Mouse (Mus musculus) heart, embryonic 15.5 days (tissue): ENCODE measurements around the gene E130208F15Rik. TPM values are rescaled to one million over a fixed set of nuclear protein-coding genes. Genes with fewer than 3 reads are reported as not detected.

Experiments
- ATAC-seq: fragments of 200-750 bp; cut with Nextera tagmentation; replicated peaks from 2 replicates; pipeline ENCODE4 v1.8.0; 2017; ENCODE audit warnings: low read depth, moderate TSS enrichment; ENCODE audit not compliant: insufficient number of reproducible peaks, insufficient read depth, low FRiP score
- H3K27ac ChIP-seq: fragments of 300-500 bp; sonication (generic); 2 replicates; pipeline ENCODE4 v1.5.1; 2015; ENCODE audit warnings: mild to moderate bottlenecking, inconsistent platforms
- H3K27me3 ChIP-seq: fragments of 300-500 bp; sonication (generic); 2 replicates; pipeline ENCODE4 v1.6.1; 2015; ENCODE audit warnings: inconsistent platforms
- H3K36me3 ChIP-seq: fragments of 300-500 bp; sonication (generic); 2 replicates; pipeline ENCODE4 v1.6.1; 2015; ENCODE audit warnings: mild to moderate bottlenecking, inconsistent platforms
- H3K4me1 ChIP-seq: fragments of 300-500 bp; sonication (generic); replicated peaks from 2 replicates; pipeline ENCODE4 v1.6.1; 2015; ENCODE audit warnings: inconsistent platforms
- H3K4me2 ChIP-seq: fragments of 300-500 bp; sonication (generic); 2 replicates; pipeline ENCODE4 v1.6.1; 2015; ENCODE audit warnings: inconsistent platforms, mild to moderate bottlenecking, moderate library complexity
- H3K4me3 ChIP-seq: fragments of 300-500 bp; sonication (generic); 2 replicates; pipeline ENCODE4 v1.5.1; 2015; ENCODE audit warnings: mild to moderate bottlenecking, inconsistent platforms
- H3K9ac ChIP-seq: fragments of 300-500 bp; sonication (generic); 2 replicates; pipeline ENCODE4 v1.6.1; 2015; ENCODE audit warnings: mild to moderate bottlenecking, inconsistent platforms
- H3K9me3 ChIP-seq: fragments of 300-500 bp; sonication (generic); replicated peaks from 2 replicates; pipeline ENCODE4 v1.6.1; 2016; ENCODE audit warnings: inconsistent platforms
- WGBS: fragments of 180-500 bp; shearing (Covaris S2); methylation state at CpG from one replicate; pipeline ENCODE4 v1.1.7; 2015; ENCODE audit warnings: mixed read lengths; 5-methylcytosine and 5-hydroxymethylcytosine counted together
- polyA plus RNA-seq: library from polyadenylated mRNA; unstranded; fragments of >200 nt; fragmentation: Nextera tagmentation; extraction: Ambion mirVana; gene quantifications from 2 replicates; pipeline ENCODE4 v1.2.1, GENCODE M21; 2015

The E130208F15Rik gene
- polyA plus RNA-seq, 1 experiment from 2014 or later, result not detected

DNA sequence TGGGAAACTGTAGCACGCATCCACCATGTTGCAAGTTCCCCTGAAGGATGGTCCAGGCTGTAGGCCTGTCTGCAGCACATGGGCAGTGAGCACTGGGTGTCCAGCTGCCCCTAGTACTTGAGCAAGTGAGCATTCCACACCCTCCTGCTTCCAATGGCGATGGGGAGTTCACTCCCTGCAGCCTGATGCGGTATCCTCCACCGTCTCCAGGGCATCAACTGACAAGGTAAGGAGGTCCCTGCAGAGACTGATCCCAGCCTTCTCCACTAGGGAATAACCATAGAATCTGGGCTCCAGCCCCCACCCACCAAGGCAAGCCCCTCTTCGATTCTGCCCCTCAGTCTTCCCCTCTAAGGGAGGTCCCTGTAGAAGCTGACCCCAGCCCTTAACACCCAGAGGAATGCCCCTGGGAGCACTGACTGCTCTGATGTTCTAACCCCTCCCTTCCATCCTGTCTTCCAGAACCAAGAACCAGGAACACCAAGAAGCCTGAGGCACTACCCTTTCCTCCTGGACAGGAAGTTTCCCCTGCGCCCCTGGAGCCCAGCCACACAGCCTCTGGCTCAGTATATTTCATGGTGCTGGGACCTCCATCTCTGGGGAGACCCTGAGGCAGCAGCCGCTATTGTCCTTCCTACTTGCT, 32.3 kb upstream of the E130208F15Rik start:
- WGBS, result 60% methylated on average over 7 of the region's 7 CpGs
- Histone ChIP-seq H3K4me2 (no peak overlapping the region), H3K27ac (no peak overlapping the region), H3K9ac (no peak overlapping the region), H3K27me3 (no peaks in the 10 kb centered on the region), H3K9me3 (no peaks in the 10 kb centered on the region), H3K4me3 (no peak overlapping the region), H3K36me3 (no peaks in the 10 kb centered on the region), H3K4me1 (peaks cover 15% of the 10 kb centered on the region)
- ATAC-seq, result no peak

DNA sequence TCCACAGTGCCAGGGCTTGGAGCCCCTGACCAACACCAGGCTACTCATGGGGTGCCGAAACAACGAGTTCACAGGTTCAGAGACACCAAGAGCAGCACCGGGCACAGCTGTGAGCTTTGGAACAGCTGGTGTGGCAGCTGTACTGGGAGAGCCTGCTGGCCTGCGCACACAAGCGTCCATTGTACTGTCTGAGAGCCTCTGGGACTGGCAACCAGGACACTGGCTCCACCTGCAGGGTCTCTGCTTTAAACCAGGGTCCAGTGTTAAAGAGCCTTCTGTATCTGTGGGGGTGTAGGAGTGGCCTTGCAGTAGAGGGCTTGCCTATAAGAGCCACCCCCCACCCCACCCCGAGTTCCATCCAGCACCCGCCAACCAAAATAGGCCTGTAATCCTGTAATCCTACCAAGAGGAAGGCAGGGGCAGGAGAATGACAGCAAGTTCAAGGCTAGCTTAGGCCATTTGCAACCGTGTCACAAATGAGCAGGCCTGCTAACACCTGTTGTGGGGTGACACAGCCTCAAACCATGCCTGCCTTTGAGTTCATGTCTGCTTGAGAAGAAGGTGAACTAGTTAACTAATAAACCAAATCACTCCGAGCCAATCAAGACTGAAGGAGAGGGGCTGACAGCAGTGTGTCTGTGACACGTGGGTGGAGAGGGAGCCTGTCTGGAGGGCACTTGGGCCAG, 31.7 kb upstream of the E130208F15Rik start:
- H3K9ac ChIP-seq, result no peak overlapping the region

DNA sequence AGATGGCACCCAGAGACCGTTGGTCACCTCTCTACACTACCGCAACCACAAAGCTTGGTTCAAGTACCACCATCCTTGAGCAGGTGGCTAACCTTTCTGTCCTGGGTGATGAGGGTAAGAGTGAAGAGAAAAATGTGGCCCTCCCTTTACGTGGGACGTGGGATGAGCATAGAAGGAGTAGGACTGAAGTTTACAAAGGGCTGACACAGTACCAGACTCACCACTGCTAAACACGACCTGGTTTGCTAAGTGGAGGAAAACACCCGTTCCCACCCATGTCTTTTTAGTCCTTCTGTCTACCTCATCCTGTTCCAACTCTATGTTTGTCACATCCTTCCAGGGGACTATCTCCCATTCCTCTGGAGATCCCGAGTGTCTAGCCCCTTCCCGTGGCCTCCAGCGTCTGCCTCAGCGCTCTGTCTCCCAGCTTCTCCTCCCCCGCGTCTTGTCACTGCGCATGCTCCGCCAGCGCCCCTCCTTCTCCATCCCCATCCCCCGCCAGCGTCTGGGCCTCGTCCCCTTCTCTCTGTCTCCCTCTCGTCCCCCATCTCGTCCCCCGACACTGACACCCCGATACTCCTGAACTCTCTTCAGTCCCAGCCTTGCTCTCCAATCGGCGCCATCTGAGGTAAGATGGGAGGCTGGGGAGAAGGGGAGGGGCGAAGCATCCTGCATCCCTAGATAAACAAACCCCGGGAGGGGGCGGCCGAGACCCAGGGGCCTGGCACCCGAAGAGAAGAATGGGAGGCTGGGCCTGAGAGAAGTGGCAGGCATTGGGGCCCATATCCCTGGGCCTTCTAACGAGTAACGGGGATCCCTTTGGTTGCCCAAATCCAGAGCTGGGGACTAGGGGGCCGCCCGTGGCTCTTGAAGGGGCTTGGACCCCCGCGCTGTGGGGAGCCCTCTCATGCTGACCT, 30.1 kb upstream of the E130208F15Rik start, which contains the start of gene Clip3:
Clip3 (plus strand) TSS at position 514 of the 917 bp plus-strand sequence.
- Histone ChIP-seq H3K9ac (peak within 1 kb of the TSS; percentile 27), H3K4me1 (peaks cover 15% of the 10 kb centered on the region), H3K27me3 (no peaks in the 10 kb centered on the region), H3K4me2 (peak within 1 kb of the TSS; percentile 54), H3K4me3 (peak within 1 kb of the TSS; percentile 57), H3K9me3 (no peaks in the 10 kb centered on the region), H3K36me3 (no peaks in the 10 kb centered on the region), H3K27ac (peak within 1 kb of the TSS; percentile 42)
- peak; percentile 44; the same call in 1 of the 2 replicates for ATAC-seq
- WGBS, result 9% methylated on average over 35 of the region's 35 CpGs

More for the DNA sequence above, 31.7 kb upstream of the E130208F15Rik start:
- H3K4me1 ChIP-seq, result peaks cover 15% of the 10 kb centered on the region
- no peaks in the 10 kb centered on the region for H3K36me3 ChIP-seq
- no peak overlapping the region for H3K4me2 ChIP-seq
- ATAC-seq, result no peak
- 46% methylated on average over 10 of the region's 10 CpGs for WGBS
- H3K9me3 ChIP-seq, result no peaks in the 10 kb centered on the region
- H3K27me3 ChIP-seq, result no peaks in the 10 kb centered on the region
- no peak overlapping the region for H3K4me3 ChIP-seq
- H3K27ac ChIP-seq, result no peak overlapping the region

DNA sequence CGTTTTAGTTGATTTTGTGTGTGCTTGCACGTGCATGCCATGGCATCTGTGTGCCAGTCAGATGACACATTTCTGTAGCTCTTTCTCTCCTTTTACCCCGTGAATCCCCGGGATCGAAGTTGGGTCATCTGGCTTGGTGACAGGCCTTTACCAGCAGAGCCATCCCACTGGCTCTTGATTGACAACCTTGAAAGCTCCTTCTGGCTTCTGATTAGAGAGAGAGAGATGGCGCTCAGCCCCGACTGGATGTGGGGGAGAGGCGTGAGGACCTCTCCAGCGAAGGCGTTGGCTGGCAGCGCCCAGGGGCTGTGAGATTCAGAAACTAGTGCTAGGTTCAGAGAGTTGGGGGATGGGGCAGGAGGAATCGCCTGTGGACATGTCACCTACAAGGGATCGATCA, 27.7 kb upstream of the E130208F15Rik start:
- Histone ChIP-seq H3K36me3 (no peaks in the 10 kb centered on the region), H3K9ac (no peak overlapping the region), H3K4me3 (no peak overlapping the region), H3K27me3 (no peaks in the 10 kb centered on the region), H3K4me2 (no peak overlapping the region), H3K9me3 (no peaks in the 10 kb centered on the region), H3K27ac (no peak overlapping the region), H3K4me1 (peaks cover 15% of the 10 kb centered on the region)
- 49% methylated on average over 13 of the region's 13 CpGs for WGBS
- no peak for ATAC-seq

DNA sequence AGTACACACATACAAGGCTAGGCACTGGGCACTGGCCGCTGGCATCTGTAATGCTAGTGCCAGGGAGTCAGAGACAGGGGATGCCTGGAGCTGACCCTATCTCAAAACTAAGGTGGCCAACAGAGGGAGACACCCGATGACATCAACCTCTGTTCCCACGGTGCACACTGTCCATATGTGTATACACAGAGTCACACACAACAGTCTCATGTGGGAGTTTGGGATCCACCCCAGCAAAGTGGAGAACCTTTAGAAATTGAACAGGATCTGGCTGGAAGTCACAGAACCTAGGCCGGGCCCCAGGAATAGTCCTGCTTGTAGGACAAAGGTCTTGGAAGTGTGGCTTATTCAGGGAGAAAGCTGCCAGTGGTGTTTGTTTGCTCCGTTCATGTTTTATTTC, 27.2 kb upstream of the E130208F15Rik start:
- no peak overlapping the region for H3K27ac ChIP-seq
- H3K4me2 ChIP-seq, result no peak overlapping the region
- no peaks in the 10 kb centered on the region for H3K9me3 ChIP-seq
- ATAC-seq, result no peak
- H3K4me1 ChIP-seq, result peaks cover 15% of the 10 kb centered on the region
- H3K27me3 ChIP-seq, result no peaks in the 10 kb centered on the region
- no peaks in the 10 kb centered on the region for H3K36me3 ChIP-seq
- no peak overlapping the region for H3K9ac ChIP-seq
- 76% methylated on average over 5 of the region's 5 CpGs for WGBS
- H3K4me3 ChIP-seq, result no peak overlapping the region

DNA sequence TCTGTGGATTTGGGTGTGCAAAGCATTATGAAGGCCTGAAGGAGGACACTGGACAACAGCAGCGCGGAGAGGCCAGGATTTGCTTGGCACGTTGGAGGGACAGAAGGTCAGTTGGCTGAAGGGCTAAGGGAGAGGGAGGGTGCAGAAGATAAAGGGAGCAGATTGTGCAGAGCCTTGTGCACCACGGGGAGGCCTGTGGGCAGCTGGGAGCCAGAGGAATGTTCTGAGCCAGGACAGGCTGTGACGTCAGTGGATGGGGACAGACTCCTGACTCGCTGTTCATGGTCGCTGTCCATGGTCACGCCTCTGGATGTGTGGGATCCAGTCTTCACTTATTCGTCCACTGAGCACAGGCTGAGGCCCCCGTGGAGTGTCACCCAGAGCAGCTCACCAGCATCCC, 26.4 kb upstream of the E130208F15Rik start:
- ATAC-seq, result no peak; the same call in 1 of the 2 replicates

DNA sequence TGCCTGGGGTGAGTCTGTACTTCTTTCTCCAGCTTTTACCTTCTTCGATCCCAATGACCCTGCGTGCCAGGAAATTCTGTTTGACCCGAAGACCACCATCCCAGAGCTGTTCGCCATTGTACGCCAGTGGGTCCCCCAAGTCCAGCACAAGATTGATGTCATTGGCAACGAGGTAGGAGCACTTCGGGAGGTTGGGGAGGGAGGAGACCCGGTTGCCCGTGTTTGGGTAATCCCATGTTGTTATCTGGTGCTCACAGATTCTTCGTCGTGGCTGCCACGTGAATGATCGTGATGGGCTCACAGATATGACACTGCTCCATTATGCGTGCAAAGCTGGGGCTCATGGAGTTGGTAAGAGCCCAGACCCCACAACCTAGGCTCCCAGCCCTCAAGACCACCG, 24.7 kb upstream of the E130208F15Rik start:
- no peaks in the 10 kb centered on the region for H3K27me3 ChIP-seq
- peaks cover 7% of the 10 kb centered on the region; the same call in 1 of the 2 replicates for H3K4me1 ChIP-seq
- H3K9me3 ChIP-seq, result no peaks in the 10 kb centered on the region
- no peaks in the 10 kb centered on the region for H3K36me3 ChIP-seq
- no peak overlapping the region for H3K27ac ChIP-seq
- H3K9ac ChIP-seq, result no peak overlapping the region
- no peak for ATAC-seq
- H3K4me3 ChIP-seq, result no peak overlapping the region
- 84% methylated on average over 15 of the region's 15 CpGs for WGBS
- H3K4me2 ChIP-seq, result no peak overlapping the region

More for the DNA sequence above, 26.4 kb upstream of the E130208F15Rik start:
- Histone ChIP-seq H3K36me3 (no peaks in the 10 kb centered on the region), H3K4me3 (no peak overlapping the region), H3K9me3 (no peaks in the 10 kb centered on the region), H3K27me3 (no peaks in the 10 kb centered on the region), H3K4me2 (no peak overlapping the region), H3K9ac (no peak overlapping the region), H3K27ac (no peak overlapping the region), H3K4me1 (peaks cover 15% of the 10 kb centered on the region)
- WGBS, result 33% methylated on average over 10 of the region's 10 CpGs

DNA sequence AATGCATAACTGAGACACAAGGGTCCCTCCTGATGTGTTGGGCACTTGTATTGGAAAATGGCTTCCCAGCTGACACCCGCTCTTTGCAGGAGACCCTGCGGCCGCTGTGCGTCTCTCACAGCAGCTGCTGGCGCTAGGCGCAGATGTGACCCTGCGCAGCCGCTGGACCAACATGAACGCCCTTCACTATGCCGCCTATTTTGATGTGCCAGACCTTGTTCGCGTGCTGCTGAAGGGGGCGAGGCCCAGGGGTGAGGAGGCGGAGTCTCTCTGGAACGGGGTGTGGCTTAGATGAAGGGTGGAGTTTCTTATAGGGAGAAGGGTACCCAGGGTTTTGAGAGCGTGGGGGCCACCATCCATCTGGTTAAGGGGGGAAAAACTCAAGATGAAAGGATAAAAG, 24.3 kb upstream of the E130208F15Rik start:
- Histone ChIP-seq H3K36me3 (no peaks in the 10 kb centered on the region), H3K9me3 (no peaks in the 10 kb centered on the region), H3K4me3 (no peak overlapping the region), H3K9ac (no peak overlapping the region), H3K4me2 (no peak overlapping the region), H3K27ac (no peak overlapping the region), H3K27me3 (no peaks in the 10 kb centered on the region), H3K4me1 (peaks cover 5% of the 10 kb centered on the region; the same call in 1 of the 2 replicates)
- no peak for ATAC-seq
- 76% methylated on average over 16 of the region's 16 CpGs for WGBS

DNA sequence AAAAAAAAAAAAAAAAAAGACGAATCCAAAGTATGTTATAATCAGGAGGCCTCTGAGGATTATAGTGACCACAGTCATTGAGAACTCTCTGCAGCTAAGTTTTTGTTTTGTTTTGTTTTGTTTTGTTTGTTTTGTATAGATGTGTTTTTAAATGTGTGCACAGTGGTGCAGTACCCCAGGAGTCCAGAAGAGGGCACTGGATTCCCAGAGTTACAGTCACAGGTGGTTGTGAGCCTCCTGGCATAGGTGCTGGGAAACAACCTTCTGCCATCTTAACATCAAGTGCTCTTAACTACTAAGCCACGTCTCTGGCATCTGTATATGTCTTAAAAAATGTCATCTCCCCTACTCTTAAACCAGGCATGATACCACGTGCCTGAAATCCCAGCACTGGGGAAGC, 20.6 kb upstream of the E130208F15Rik start:
- Histone ChIP-seq H3K9ac (no peak overlapping the region), H3K4me3 (no peak overlapping the region), H3K4me2 (no peak overlapping the region), H3K36me3 (no peaks in the 10 kb centered on the region; the same call in 1 of the 2 replicates), H3K9me3 (no peaks in the 10 kb centered on the region), H3K4me1 (no peaks in the 10 kb centered on the region), H3K27me3 (no peaks in the 10 kb centered on the region), H3K27ac (no peak overlapping the region)
- WGBS, result 39% methylated on average over 3 of the region's 3 CpGs
- no peak for ATAC-seq

DNA sequence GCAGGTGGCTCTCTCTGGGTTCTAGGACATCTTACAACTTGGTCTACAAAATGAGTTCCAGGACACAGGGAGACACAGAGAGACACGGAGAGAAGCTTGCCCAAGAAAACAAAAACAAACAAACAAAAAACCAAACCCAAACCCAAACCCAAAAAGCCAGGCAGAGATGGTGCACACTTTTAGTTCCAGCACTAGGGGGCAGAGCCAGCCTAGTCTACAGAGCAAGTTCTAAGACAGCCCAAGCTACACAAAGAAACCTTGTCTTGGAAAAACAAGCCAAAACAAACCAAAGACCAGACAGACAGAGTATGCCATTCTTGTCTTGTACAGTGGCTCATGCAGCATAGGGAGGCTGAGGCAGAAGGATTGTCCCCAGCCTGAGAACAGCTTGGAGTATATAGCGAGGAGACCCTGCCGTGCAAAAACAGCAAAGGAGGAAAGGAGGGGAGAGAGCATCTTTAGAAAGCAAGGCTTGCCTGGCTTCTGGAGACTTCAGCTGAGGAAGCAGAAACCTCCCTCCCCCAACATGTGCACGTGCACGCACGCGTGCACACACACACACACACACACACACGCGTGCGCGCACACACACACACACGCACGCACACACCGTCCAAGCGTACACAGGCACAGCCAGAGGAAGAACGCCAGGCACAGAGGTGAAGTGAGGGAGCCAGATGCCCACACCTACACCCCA, 15.3 kb upstream of the E130208F15Rik start:
- H3K4me3 ChIP-seq, result no peak overlapping the region
- H3K9ac ChIP-seq, result no peak overlapping the region
- ATAC-seq, result no peak
- no peak overlapping the region for H3K27ac ChIP-seq
- peaks cover 16% of the 10 kb centered on the region for H3K4me1 ChIP-seq
- H3K4me2 ChIP-seq, result no peak overlapping the region
- 89% methylated on average over 16 of the region's 16 CpGs for WGBS
- H3K36me3 ChIP-seq, result no peaks in the 10 kb centered on the region; the same call in 1 of the 2 replicates
- no peaks in the 10 kb centered on the region for H3K9me3 ChIP-seq
- no peaks in the 10 kb centered on the region for H3K27me3 ChIP-seq
